Mouse (Mus musculus): ENCODE measurements at regions not wholly inside any gene's neighbourhood (a gene's known extent, or its start where the extent isn't known, plus 50 kb on each side); places are given as distances from the start of the nearest gene placed in this dataset.
A peak's percentile ranks its signal among the peaks of the same experiment; 100 is the strongest.

GRCm38 (mm10) chr17:45291052-45291451 is 142.5 kb downstream of the Cdc5l start:
- no peak for DNase-seq (ENCODE audit: low read depth, low spot score)

GRCm38 (mm10) chr17:45285621-45286189 is 147.8 kb downstream of the Cdc5l start:
- DNase-seq (ENCODE audit: low read depth, low spot score) = no peak

GRCm38 (mm10) chr17:45281554-45281953 is 152.0 kb downstream of the Cdc5l start:
- no peak for DNase-seq (ENCODE audit: low read depth, low spot score)

- DNase-seq (ENCODE audit: low read depth, low spot score) = no peak
These were observed 153.7 kb downstream of the Cdc5l start for GRCm38 (mm10) chr17:45279811-45280205.

- no peak for DNase-seq (ENCODE audit: low read depth, low spot score)
These were observed 154.3 kb downstream of the Cdc5l start for GRCm38 (mm10) chr17:45279075-45279810.

GRCm38 (mm10) chr17:45277516-45277915 is 156.0 kb downstream of the Cdc5l start:
- DNase-seq (ENCODE audit: low read depth, low spot score) = no peak

- DNase-seq (ENCODE audit: low read depth, low spot score) = no peak
These were observed 156.7 kb downstream of the Cdc5l start for GRCm38 (mm10) chr17:45276686-45277405.

- no peak for DNase-seq (ENCODE audit: low read depth, low spot score)
These were observed 158.6 kb downstream of the Cdc5l start for GRCm38 (mm10) chr17:45274894-45275293.

GRCm38 (mm10) chr17:45266776-45267175 is 166.8 kb downstream of the Cdc5l start:
- DNase-seq (ENCODE audit: low read depth, low spot score) = no peak

GRCm38 (mm10) chr17:45265587-45265986 is 167.9 kb downstream of the Cdc5l start:
- DNase-seq (ENCODE audit: low read depth, low spot score) = no peak

- DNase-seq (ENCODE audit: low read depth, low spot score) = no peak
These were observed 169.1 kb downstream of the Cdc5l start for GRCm38 (mm10) chr17:45264434-45264833.

GRCm38 (mm10) chr17:45260421-45260820 is 173.1 kb downstream of the Cdc5l start:
- no peak for DNase-seq (ENCODE audit: low read depth, low spot score)

- no peak for DNase-seq (ENCODE audit: low read depth, low spot score)
These were observed 175.5 kb downstream of the Cdc5l start for GRCm38 (mm10) chr17:45258007-45258406.

- no peak for DNase-seq (ENCODE audit: low read depth, low spot score)
These were observed 180.8 kb downstream of the Cdc5l start for GRCm38 (mm10) chr17:45252593-45253230.

- peak; percentile 74 for DNase-seq (ENCODE audit: low read depth, low spot score)
These were observed 182.4 kb downstream of the Cdc5l start for GRCm38 (mm10) chr17:45251034-45251730.

GRCm38 (mm10) chr17:45250450-45250849 is 183.1 kb downstream of the Cdc5l start:
- no peak for DNase-seq (ENCODE audit: low read depth, low spot score)

GRCm38 (mm10) chr17:45247142-45248137 is 186.1 kb downstream of the Cdc5l start:
- no peak for DNase-seq (ENCODE audit: low read depth, low spot score)

GRCm38 (mm10) chr17:45244870-45245269 is 188.7 kb downstream of the Cdc5l start:
- DNase-seq (ENCODE audit: low read depth, low spot score) = no peak

GRCm38 (mm10) chr17:45243103-45243502 is 190.4 kb downstream of the Cdc5l start:
- DNase-seq (ENCODE audit: low read depth, low spot score) = no peak

- no peak for DNase-seq (ENCODE audit: low read depth, low spot score)
These were observed 191.5 kb downstream of the Cdc5l start for GRCm38 (mm10) chr17:45242076-45242475.
